Mouse (Mus musculus) natural killer cell, adult 2 months (primary cell): ENCODE results near the gene Smg6.

ENCODE experiments used
- DNase-seq, 2 experiments: peaks; one replicate each; pipeline ENCODE4 v3.0.0; 2022; ENCODE audit warnings: low spot score in 2 of 2

Smg6 gene

DNA sequence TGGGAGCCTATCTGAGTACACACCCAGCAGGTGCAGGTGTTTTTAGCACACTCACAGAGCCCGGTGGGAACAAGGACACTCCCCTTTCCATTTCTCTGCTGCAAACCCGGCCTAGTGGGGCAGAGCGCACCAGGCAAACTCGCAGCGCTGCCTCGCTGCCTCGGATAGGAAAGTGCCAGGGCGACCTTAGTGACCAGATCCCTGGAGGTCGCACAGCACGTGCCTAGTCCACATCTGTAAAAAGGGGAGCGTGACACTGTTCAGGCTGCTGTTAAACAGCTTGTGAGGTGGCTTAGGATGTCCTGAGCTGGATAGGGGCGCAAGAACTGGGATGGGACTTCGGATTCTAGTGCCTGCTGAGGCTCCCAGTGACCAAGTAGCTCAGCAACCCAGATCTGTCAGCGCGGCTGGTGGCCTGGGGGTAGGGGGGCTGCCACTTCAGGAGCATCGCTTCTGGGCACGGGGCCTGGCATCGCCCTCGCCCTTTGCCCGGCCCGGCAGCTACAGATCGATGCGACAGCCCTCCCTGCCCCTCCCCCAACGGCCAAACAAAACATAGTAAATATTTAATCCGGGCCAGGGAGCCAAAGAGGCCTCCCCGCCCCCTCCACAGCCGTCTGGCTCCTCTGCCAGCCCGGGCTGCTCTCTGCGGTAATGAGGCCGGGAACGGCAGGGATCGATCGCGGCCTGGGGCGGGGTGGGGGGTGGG is 287.9 kb downstream of the Smg6 start:
- no peak for DNase-seq
